Mouse (Mus musculus): ENCODE data around the gene Atp11a.

The Atp11a gene

DNA sequence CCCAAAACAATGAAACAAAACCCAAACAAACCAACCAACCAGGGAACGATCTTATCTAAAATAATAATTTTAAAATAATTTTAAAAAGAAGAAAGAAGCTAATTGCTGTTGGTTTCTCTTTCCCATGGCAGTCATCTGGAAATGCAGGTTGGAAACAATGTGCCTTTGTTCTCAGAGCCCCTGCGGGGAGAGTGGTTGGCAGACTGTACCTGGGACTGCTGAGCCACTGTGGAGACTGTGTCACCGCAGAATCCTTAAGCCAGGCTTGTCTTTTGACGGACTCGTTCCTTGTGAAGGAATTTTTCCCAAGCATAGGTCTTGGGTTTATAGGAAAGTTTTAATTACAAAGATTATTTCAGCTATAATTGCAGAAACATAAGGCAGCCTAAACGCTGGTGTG, 59.6 kb downstream of the Atp11a start:
- in situ Hi-C loops (cut with MboI, MseI) = no loop called here

DNA sequence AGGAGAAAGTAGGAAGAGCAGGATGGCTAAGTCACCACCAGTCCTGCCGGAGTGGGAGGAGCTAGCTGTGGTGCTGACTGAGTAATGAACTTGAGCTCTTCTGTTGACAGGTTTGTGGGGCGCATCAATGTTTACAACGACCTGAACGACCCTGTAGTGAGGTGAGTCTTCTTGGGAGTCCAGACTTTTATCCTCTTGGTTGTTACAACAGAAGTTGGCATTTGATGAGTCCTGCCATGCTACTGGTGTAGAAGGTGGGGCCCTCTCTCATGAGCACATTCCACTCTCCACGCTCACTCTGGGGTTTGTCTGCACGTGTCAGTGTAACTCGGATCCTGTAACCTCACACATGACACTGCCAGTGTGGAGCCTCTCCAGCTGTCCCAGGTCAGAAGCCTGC, 66.1 kb downstream of the Atp11a start:
- in situ Hi-C loops (cut with MboI, MseI) = no loop called here

DNA sequence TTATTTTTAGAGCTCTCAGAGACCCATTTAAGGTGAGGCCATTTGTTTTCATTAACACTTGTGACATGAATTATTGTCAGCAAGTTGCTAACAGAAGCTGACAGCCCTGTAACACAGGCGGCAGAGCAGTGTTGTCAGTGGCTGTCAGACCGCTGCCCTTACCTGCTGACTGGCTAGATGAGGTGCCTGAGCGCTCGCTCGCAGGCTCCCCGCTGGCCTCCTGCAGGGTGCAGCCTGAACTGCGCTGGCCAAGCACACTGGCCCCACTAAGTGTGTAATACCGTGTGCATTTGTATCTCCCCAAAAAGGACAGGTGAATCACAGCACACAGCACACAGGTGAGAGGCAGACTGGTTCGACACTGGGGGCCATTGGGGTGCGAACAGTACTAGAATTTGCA, 67.7 kb downstream of the Atp11a start:
- in situ Hi-C loops (cut with MboI, MseI) = no loop called here

DNA sequence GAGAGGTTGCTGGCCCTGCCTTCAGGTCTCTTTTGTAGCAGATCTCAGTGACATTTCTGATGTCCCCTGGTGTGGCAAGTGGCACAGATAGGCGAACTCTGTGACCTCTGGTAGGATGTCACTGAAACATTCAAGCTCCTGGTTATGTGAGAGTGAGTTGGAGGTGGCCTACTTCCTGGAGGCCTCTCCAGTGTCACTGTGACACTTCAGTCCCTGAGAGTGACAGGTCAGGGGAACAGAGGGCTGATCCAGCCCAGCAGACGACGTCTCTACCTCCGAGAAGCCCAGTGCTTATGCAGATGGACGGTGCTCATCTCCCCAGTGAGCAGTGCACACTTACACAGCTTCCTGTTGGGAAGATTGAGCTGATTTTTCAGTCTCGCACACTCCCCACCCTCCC, 68.4 kb downstream of the Atp11a start:
- in situ Hi-C loops (cut with MboI, MseI) = no loop called here

DNA sequence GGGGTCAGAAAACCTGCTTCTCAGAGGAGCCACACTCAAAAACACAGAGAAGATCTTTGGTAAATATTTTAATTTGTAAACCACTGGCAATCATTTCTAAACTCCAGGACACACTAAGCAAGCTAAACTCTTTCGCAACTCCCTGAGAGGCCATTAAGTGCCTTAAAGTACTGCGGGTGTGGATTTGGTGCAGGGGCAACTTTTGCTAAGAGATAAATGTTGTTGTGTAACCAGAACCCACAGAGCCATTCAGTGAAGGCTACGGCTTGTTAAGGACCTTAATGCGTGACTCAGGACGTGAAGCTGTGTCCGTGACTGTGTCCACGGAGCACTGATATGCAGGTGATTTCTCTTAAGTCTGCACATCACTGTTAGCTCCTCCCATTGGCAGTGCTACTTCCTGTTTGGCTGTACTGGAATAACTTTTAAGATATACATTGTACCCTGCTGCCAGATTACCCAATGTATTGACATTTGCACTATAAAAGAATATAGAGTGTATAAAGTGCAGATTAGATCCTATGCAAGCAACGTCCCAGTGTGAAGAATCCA, 68.9 kb downstream of the Atp11a start:
- in situ Hi-C loops (cut with MboI, MseI) = no loop called here

DNA sequence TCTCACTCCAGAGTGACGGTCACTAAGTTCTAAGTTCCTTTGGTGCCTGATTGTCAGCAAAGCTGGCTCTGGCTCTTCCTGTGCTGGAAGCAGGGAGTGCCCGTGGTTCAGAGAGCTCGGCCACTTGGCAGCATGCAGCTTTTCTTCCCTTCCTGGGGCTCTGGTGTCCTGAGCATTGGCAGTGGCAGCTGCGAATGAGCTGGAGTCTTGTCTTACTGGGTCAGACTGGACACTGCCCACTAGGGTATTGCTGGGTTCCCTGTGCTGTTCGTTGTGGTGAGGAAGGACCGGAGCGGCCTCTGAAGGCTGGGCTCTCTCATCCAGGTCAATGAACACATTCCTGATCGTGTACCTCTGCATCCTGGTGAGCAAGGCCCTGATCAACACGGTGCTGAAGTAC, 70.3 kb downstream of the Atp11a start:
- in situ Hi-C loops (cut with MboI, MseI) = no loop called here

DNA sequence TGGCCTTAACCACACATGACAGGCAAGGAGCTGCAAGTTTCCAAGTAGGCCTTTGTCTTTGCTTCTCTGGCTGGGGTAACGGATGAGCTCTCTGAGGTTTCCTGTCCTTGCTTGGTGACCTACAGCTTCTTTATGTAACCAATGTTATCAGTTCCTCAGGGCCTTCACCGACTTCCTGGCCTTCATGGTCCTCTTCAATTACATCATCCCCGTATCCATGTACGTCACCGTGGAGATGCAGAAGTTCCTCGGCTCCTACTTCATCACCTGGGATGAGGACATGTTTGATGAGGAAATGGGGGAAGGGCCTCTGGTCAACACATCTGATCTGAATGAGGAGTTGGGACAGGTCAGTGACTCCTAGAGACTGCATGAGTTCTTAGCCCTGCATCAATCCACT, 71.5 kb downstream of the Atp11a start:
- in situ Hi-C loops (cut with MboI, MseI) = no loop called here

DNA sequence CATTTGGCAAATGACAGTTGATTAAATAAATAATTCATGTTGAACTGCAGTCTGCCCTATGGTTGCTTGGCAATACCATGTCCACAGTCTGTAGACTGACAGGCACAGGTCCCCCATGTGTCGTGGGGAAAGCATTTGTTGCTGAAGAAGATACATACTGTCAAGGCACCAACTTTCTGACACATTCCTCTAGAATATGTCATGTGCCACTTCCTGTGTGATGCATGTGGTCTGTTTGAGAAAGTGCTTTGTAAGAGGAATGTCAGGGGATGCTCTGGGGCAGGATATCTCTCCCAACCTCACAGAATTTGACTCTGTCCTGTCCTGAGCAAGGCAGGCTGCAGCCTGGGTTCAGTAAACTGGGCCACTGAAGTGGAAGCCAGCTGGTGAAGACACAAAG, 72.6 kb downstream of the Atp11a start:
- in situ Hi-C loops (cut with MboI, MseI) = no loop called here

DNA sequence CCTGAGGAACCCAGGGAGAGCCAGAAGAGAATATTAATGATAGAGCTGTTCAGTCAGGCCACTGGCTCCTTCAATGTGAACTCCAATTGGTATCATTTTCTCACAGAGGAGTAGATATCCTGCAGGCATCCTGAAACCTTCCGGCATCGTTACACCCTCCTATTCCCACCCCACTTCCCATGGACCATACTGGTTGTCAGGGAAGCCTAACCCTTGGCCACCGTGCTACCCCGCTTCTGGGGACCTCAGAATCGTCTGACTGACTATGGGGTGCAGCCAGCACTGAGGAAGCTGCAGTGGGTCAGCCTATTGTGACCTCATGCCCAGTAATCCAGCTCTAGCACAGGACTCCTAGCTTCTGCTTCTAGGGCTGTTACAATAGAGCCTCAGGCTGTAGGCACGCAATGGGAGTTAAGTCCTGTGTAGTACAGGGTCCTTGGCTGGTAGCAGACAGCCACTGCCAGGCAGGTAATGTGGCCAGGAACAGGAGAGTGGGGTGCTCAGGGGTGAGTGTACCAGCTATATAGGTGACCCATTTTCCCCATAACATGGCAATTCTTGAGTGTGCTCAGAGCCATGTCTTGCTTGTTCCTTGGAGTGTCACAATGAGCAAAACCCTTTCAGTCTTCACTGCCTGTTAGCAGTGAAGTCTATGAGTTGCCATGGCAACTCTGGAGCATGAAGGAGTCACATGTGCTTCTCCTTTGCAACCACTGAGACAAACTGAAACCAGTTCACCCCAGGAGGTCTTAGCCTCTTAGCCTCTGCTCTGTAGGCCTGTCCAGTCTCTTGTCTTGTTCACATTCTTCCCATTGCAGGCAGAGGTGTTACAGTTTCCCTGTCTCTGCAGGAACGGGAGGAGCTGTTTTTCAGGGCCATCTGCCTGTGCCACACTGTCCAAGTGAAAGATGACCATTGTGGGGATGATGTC, 75.1 kb downstream of the Atp11a start:
- in situ Hi-C loops (cut with MboI, MseI) = no loop called here

DNA sequence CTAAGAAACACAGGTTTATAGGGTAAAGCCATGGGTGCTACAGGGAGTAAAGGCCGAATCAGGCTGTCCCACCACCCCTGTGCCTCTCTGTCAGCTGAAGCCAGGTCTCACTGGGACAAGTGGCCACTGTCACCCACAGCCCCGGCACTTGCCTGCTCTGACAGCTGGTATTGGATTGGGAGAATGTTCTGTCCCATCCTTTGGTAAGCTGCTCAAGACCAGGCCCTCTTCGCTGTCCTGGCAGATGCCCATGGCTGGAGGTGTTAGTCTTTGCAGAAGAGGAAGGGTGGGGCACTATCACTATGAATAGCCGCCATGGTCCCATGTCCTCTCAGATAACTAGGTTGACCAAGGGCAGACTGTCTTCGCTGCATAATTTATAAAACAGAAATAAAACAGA, 76.8 kb downstream of the Atp11a start:
- in situ Hi-C loops (cut with MboI, MseI) = no loop called here

DNA sequence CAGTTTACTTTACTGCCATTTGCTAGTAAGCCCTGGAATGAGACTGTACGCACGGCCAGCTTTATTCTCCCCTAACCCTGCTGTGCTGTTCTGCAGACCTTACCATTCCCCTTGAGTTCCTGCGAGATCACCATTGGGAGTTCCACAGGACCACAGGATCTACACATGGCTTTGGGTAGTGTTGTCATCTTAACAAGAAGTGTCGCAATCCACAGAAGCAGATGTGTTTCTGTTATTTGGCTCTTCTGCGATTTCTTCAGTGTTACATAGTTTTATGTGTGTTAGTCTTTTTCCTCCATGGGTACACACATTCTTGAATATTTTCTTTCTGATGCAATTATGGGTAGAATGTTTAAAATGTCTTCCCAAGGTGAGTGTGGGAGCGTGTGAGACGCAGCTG, 84.0 kb downstream of the Atp11a start:
- in situ Hi-C loops (cut with MboI, MseI) = no loop called here

DNA sequence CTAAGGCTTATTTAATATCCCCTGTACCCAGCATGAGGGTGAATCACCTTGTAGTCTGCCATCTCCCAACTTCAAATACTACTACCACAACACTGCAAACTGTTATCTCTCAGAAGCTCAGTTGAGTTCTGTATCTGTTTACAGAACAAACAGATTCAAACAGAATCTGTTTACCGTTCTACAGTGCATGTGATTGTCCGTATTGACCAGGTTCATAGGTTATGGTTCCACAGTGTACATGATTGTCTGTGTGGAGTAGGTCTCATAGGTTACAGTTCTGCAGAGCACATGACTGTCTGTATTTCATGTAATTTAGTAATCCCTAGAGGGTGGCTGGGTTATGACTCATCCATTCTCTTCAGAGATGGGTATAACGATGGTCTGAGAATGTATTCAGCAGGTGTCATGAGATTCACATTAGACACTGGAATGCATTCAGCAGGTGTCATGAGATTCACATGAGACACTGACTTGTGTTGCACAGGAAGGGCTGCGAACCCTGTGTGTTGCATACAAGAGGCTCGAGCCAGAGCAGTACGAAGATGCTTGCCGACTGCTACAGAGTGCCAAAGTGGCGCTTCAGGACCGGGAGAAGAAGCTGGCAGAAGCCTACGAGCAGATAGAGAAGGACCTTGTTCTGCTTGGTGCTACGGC, 85.7 kb downstream of the Atp11a start:
- in situ Hi-C loops (cut with MboI, MseI) = no loop called here

DNA sequence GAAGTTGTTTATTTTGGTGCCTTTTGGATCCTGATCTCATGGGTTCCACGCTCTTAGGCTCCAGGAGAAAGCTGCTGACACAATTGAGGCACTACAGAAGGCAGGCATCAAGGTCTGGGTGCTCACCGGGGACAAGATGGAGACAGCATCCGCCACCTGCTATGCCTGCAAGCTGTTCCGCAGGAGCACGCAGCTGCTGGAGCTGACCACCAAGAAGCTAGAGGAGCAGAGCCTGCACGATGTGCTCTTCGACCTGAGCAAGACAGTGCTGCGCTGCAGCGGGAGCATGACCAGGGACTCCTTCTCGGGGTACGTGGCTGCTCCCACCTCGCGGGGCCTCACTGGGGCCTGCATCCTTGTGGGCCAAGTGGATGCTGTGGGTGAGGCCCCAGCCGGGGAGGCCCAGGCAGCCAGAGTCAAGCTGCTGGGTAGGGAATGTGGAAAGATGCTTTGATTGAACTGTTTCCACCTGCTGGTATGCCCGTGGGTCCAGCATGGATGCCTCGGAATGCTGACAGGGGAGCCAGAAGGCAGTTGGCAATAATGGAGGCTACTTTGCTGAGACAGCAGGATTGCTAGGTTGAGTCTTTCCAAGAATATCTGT, 87.6 kb downstream of the Atp11a start:
- in situ Hi-C loops (cut with MboI, MseI) = no loop called here

DNA sequence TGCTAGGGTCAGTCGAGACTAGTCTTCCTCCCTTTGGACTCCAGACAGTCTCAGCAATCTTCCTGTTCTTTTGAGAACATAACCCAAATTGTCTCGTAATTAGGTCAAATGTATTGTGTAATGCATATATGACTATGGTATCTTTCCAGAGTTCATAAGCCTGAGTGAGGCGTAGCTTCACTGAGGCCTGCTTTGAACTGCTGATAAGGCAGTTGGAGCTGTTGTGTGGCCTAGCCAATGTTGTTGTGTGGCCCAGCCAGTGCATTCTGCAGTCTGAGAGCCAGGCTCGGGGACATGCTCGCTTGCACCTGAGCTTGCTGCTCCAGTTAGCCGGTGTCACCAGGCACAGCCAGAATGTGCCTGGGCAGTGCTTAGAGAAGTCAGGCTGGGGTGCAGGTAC, 89.6 kb downstream of the Atp11a start:
- in situ Hi-C loops (cut with MboI, MseI) = no loop called here

DNA sequence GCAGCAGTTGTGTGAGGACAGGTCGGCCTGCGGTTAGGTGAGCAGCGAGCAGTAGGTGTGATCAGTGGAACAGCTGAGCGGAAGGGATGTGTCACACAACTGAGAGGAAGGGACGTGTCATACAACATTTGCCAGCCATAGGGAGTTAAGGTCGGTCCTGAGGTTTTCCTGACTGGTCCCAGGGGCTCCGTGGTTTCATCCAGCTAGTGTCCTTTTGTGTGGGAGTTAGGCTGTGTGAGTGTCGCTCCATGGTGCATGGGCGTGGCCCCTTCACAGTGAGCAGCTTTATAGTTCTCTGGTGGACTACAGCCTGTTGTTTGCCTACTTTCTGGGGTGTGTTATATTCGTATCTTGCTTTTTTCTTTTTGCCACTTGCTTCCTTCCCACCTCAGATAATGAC, 94.4 kb downstream of the Atp11a start:
- in situ Hi-C loops (cut with MboI, MseI) = no loop called here

DNA sequence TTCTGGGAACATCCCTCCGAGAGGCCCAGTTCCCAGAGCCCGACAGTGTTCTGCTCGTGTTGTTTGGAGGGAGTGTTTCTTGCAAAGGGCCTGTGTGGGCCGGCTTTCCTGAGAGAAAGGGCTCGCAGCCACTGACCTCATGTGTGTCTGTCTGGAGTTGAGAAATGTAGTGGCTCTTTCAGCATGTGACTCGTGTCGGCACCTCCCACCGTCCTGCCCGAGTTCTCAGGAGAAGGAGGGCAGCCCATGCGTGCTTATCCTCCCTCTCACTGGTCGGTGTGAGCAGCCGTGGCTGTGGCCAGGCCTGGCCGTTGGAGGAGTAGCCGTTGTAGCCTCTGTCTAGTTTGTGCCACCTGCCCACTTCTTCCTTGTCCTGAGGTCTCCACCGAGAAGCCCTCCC, 99.2 kb downstream of the Atp11a start:
- in situ Hi-C loops (cut with MboI, MseI) = no loop called here

DNA sequence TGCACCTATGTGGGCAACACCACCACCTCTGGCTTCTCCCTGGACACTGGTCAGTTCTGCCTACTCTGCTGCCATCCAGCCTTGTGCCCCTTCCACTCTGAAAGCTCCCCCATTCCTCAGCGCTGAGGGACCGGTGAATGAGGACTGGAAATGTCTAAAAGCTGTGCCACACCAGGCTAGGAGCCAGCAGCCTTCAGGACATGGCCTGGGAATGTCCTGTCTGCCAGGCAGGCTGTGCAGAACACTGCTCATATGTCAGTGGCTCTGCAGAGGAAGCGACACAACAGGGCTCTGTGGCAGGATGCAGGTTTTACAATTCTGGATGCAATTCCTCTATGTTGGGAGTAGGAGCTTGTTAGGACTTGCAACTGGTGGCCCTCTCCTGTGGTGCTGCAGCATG, 106.2 kb downstream of the Atp11a start:
- in situ Hi-C loops (cut with MboI, MseI) = no loop called here

DNA sequence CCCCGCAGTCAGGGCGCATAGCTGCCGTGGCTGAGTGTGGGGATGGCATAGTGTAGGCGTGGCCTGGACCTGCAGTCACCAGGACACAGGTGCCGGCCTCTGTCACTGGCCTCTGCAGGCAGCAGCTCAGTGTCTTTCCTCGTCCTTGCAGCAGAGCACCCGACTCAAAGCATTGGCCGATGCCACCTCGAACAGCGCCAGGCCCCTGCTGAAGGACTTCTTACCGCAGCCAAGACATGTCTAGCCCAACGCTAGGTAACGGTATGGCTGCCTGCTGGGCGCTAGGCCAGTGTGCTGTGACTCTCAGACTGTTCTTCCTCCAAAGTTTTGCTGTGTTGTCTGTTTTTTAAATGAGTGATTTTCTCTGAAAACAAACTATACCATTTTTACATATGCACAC, 106.8 kb downstream of the Atp11a start:
- in situ Hi-C loops (cut with MboI, MseI) = no loop called here

DNA sequence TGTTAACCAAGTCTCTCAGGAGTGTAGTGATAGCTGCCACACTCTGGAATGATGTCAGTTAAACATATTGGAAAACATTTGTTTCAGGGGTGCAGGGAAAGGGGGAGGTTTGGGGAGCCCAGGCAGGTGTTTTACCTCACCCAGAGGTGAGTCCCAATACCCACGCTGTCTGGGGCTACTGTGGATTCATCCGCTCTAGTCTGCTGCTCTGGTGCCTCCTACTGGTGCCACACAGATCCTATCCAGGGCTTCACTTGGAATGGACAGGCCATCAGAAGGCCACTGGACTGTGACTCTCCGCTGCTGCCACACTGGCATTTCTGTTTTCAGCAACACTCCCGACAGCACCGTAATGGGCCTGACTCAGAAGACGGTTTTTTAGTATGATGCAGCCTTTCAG, 109.0 kb downstream of the Atp11a start:
- in situ Hi-C loops (cut with MboI, MseI) = no loop called here

DNA sequence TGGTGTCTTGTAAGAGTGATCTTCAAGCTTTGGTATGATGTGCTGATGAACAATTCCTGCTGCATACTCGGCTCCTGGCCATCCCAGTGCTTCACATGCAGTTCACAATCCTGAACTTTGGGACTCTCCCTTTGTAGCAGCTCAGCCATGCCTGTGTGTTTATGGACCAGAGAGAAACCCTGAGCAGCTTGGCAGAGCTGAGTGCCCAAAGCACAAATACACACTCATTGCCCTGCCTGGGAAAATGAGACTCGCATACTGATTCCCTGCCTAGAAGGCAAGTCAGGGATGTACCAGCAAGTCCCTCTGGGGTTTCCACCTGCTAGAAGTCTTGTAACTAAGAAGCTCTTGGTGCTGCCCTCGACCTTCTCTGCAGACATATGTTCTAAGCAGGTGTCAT, 112.8 kb downstream of the Atp11a start:
- in situ Hi-C loops (cut with MboI, MseI) = no loop called here

DNA sequence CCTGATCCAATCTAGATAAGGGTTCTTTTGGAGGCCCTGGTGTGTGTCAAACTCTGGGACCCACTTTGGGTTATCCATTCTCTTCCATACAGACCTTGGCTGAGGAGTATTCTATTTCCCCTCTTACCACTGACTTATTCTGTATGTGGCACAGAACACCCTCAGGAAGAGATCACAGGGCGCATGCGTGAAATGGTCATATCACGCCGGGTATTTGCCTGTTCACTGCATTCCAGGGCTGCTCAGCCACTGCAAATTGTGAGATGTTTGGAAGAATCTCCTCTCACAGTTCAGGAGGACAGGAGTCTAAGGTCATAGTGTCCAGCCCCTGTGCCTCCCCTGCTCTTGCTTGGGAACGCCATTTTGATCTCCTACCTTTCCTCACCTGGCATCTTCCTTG, 113.8 kb downstream of the Atp11a start:
- in situ Hi-C loops (cut with MboI, MseI) = no loop called here

DNA sequence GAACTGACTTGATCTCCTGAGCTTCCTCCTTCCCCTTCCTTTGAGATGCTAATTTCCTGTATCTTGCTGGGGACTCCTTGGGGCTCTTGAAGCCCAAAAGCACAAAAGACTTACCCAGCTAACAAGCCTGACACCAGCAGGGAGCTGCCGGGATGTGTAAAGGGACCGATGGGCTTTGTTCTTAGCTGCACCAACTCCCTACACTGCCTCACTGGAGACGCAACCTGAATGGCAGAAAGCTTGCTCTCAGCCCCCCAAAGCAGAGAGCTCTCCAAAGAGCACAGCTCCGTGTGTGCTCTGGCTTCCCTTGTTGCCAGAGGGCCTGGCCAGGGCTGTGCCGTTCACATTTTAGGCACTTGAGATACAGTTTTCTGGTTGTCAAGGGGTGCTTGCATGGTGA, 114.6 kb downstream of the Atp11a start:
- in situ Hi-C loops (cut with MboI, MseI) = no loop called here

DNA sequence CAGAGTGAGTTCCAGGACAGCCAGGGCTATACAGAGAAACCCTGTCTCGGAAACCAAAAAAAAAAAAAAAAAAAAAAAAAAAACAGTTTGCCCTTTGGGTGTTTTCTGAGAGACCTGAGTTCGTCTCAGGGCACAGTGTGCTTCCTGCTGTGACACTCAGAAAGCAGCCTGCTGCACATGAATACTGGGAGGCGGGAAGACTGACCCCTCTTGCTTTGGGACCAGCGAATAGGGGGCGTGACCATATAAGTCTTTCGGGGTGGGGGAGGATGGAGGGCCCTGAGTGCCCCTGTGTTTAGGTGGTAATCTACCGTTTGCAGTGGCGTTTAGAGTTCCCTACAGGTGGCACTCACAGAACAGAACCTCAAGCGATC, 116.2 kb downstream of the Atp11a start:
- in situ Hi-C loops (cut with MboI, MseI) = no loop called here

Data from T-helper 17 cell (primary cell).